Mouse (Mus musculus): ENCODE results near the gene Ccdc61.

Ccdc61 gene

GRCm38 (mm10) chr7:18910241-18910831 is at the start of gene Ccdc61:
Gene Ccdc61, minus strand, starts transcription at chr7:18910415.
- DNase-seq (ENCODE audit: low spot score): peak; percentile 98

GRCm38 (mm10) chr7:18959446-18959845 is 49.2 kb upstream of the Ccdc61 start:
- no peak for DNase-seq (ENCODE audit: low spot score)

- no peak for DNase-seq (ENCODE audit: low spot score)
These were observed 48.2 kb upstream of the Ccdc61 start for GRCm38 (mm10) chr7:18958384-18958766.

GRCm38 (mm10) chr7:18957569-18958383 is 47.6 kb upstream of the Ccdc61 start:
- DNase-seq (ENCODE audit: low spot score): no peak

GRCm38 (mm10) chr7:18951397-18951796 is 41.2 kb upstream of the Ccdc61 start:
- no peak for DNase-seq (ENCODE audit: low spot score)

DNA sequence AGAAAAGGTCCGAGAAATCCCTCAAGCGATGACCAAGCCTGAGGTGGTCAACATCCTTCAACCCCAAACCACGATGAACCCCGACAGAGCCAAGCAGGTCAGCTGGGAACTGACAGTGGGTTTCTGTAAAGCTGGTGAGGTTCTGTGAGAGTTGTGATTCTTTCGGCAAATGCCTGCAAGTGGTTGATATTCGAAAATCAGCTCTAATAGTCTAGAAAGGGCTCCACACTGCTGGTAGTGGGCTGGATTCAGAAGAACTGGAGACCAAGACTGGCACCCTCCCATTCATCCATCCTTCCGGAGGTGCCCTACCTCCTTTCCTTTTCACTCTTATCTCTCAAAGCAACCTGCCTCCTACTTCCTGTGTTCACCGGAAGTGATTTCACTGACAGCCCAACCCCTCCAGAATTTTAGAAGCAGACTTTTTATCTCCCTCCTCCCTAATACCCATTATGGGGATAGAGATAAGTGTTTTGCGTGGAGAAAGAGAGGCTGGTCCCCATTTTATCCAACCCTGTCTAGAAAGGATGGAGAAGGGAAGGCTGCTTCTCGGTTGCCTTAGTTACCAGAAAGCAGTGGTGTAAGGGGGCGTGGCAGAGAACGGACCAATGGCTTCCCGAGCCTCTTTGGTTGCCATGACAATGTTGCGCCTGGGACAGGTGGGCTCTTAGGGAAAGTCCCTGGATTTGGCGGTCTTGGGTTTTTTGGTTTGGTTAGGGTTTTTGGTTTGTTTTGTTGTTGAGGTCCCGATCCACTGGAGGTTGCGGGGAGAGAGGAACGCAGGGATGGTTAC is 40.5 kb upstream of the Ccdc61 start:
- DNase-seq (ENCODE audit: low spot score): peak; percentile 9

GRCm38 (mm10) chr7:18949781-18950522 is 39.7 kb upstream of the Ccdc61 start:
- peak; percentile 67 for DNase-seq (ENCODE audit: low spot score)

DNA sequence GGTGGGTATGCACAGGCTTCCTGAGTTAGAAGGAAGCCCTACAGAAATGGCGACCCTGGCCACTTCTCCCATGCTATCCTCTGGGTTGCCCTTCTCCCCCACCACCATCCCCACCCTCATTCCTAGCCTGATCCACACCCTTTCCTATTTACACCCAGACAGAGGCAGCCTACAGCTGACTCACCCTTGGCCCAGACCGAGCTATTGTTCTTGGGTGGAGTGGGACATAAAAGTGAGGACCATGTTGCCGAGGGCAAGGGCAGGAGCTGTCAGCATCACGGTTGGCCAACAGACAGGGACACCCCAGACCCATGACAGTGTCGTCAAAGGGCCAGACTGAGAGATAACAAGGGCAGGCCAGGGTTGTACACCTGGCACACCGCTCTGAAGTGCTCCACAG is 37.9 kb upstream of the Ccdc61 start:
- peak; percentile 40 for DNase-seq (ENCODE audit: low spot score)

- DNase-seq (ENCODE audit: low spot score): no peak
These were observed 32.6 kb upstream of the Ccdc61 start for GRCm38 (mm10) chr7:18942815-18943214.

GRCm38 (mm10) chr7:18942376-18942775 is 32.2 kb upstream of the Ccdc61 start:
- DNase-seq (ENCODE audit: low spot score): no peak

DNA sequence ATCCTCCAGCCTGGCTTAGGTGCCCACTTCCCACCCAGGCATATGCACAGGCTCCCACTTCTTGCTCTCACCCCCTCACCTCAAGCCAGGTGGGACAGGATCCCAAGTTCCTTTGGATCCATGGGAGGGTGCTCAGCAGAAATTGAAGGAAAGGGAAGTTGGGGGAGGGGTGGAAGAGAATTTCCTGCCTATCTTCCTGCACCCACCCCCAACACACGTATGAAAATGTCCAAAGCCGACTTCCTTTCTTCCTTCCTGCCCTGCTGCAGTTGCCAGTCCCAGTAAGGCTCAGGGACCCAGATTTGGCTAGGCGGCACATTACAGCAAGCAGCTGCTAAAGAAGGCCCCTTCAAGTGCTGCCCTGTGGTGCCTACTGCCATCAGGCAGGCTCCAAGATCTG is 17.5 kb upstream of the Ccdc61 start:
- no peak for DNase-seq (ENCODE audit: low spot score)

DNA sequence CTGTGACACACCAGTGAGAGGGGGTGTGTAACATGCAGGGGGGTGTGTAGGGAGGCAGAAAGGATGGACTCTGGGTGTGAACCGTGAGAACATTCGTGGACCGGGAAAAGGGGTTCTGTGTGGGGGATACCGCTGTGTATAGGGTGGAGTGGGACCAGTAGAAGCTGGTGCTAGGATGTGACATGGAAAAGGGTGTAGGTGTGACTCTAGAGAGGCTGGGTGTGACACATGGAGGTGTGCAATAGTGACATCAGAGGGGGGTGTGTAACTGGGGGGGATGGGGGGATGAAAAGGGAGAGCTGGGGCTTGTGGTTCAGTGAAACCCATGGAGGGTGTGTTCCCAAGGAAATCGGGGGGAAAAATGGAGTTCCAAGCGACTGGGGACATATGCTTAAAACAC is 16.7 kb upstream of the Ccdc61 start:
- no peak for DNase-seq (ENCODE audit: low spot score)

- peak; percentile 58 for DNase-seq (ENCODE audit: low spot score)
These were observed 16.0 kb upstream of the Ccdc61 start for GRCm38 (mm10) chr7:18926041-18926790.

DNA sequence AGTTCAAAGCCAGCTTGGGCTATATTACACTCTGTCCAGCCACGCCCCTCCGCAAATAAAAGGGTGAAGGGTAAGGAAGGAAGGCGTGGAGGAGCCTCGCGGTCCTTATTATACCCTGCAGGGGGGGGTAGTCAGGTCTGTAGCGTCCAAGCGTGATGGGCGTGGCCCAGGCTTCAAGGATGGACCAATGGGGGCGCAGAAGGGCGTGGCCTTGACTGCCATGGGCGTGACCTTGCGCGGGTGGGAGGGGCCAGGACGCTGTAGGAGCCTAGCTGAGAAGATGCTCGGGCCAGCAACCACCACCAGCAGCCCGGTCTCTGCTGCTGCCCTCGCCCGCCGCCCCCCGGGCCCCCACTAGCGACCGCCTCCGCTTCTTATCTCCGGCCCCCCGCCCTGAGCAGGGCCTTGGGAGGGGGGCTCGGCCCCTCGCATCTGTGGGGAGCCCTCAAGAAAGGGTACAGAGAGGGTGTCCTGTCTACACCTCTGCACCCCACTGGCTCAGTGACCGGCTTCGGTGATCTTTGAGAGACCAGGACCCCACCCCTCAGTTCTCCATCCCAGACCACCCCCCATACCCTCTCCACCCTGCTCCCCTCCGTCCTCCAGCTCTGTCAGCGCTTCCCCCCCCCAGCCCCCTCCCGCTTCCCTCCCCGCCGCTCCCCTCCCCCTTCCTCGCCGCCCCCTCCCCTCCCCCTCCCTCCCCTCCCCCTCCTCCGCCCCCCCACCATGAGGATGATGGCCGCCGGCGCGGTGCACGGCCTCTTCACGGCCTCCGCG is 15.1 kb upstream of the Ccdc61 start, which contains the start of gene Nova2:
Nova2 (plus strand) TSS at position 727 of the 777 bp plus-strand sequence.
- peak; percentile 96 for DNase-seq (ENCODE audit: low spot score)

DNA sequence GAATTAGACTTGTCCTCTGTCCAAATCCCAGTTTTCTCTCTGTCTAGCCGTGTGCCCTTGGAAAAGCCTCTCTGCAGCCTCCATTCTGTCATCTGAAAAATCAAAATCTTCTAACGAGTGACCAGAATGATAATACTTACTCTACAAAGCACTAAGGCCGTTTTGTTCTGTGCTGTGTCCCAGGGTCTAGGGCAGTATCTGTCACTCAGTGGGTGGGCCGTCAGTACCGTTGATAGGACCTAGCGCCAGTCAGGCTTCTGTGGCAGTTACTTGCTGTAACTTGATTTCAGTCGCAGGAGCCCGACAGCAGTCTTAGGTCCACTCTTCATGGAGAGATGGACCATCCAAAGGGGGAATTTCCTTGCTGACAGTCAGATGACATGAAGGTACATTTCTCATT is 14.1 kb upstream of the Ccdc61 start:
- no peak for DNase-seq (ENCODE audit: low spot score)

DNA sequence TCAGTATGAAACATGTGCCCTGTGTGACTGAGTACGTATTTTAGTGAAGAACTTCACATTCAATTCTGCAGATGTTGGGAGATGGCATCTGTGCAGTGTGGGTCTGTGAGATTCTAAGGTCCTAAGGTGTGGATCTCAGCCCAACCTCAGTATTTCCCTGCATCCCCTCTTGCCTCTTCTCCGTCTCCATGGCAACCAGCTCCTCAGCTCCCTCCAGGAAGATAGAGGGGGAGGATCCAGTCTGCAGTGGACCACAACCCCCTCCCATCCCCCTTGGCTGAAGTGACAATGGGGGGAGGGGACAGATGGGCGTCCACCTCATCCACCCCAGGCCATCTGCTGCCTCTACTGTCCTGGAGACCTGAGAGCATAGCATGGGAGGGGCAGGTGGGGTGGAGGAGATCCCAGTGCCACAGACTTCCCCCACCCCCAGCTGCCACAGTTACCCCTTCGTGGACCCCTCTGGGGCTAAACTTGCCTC is 13.5 kb upstream of the Ccdc61 start:
- no peak for DNase-seq (ENCODE audit: low spot score)

DNA sequence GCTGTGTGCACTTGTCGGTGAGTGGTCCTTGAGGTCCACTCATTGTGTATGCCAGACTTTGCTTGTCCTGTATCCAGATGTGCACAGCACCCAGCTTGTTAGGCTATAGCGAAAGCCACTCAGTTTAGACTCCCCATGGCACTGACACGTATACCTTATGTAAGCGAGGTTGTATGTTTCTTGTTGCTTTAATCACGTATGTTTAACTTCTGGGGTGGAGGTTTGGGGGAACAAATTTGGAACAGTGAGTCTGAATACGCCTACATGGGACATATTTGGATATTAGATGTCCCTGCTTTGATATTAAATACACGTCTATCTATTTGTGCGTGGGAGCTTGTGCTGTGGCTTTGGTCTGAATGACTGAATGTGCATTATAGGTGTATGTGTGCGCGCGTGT is 13.1 kb upstream of the Ccdc61 start:
- no peak for DNase-seq (ENCODE audit: low spot score)

- no peak for DNase-seq (ENCODE audit: low spot score)
These were observed 12.6 kb upstream of the Ccdc61 start for GRCm38 (mm10) chr7:18922807-18923206.

GRCm38 (mm10) chr7:18921069-18921468 is 10.9 kb upstream of the Ccdc61 start:
- no peak for DNase-seq (ENCODE audit: low spot score)

DNA sequence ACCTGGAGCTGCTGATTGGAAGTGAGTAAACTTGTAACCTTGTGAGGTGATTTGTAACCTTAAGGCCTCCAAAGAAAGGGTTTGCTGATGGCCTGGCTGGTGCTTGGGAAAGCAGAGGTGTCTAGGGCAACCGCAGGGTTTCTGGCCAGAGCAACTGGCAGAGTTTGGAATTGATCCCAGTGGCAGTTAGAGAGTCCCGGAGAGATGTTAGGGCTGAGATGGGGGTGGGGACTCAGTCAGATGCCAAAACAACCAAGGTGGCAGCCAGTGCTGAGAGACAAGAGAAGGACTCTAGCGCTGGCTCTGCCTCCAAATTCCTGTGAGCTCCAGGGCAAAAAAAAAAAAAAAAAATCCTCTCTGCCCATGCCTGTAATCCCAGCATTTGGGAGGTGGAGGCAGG is 7.7 kb upstream of the Ccdc61 start:
- peak; percentile 57 for DNase-seq (ENCODE audit: low spot score)
